26 mouse cellular contexts compared by ENCODE assay signal in the genomic region with DNA sequence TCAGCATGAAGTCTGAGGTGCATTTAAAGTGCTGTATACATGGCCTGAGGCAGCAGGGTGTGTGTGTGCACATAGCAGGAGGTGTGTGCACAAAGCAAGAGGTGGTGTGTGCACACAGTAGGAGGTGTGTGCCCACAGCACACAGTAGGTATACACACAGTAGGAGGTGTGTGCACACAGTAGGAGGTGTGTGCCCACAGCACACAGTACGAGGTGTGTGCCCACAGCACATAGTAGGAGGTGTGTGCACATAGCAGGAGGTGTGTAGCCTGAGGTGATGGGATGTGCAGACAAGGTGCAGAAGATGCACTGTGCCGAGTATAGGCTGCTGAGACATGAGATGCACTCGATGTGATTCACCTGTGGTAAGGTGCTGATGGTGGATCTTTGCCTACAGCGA.
"Had no signal": no experiment of that assay in that cellular context is flagged by ENCODE, and none has a peak within 500 bp of the region (broad histone marks: within the 10 kb centered on the region; RNA-seq: fewer than 3 reads in every experiment).

No protein-coding gene starts in this region.

- H3K27me3 ChIP-seq: heart, embryonic 12.5 days; hindbrain, embryonic 12.5 days; intestine, embryonic 15.5 days; kidney, embryonic 15.5 days; limb, embryonic 13.5 days; limb, embryonic 15.5 days; liver, embryonic 12.5 days had no signal

- ATAC-seq: hindbrain, embryonic 16.5 days; inflammation-experienced regulatory T-cells, adult 6 months; intestine, embryonic 15.5 days; intestine, postnatal 0 days; liver, embryonic 12.5 days had no signal

- DNase-seq: gastrocnemius, adult 2 months; gastrocnemius, postnatal 10 days; gastrocnemius, postnatal 25 days; heart, adult 18-20 months; heart, postnatal 10 days; heart, postnatal 4 days; kidney, adult 18-20 months; kidney, adult 8-10 months; kidney, postnatal 14 days; kidney, postnatal 36 days; left cerebral cortex, postnatal 4 days had no signal

- H3K9ac ChIP-seq: heart, embryonic 12.5 days; hindbrain, embryonic 12.5 days; hindbrain, embryonic 14.5 days; intestine, embryonic 15.5 days; kidney, embryonic 15.5 days; limb, embryonic 13.5 days; limb, embryonic 15.5 days; liver, embryonic 12.5 days had no signal

- H3K36me3 ChIP-seq: heart, embryonic 10.5 days; heart, embryonic 12.5 days; hindbrain, embryonic 10.5 days; hindbrain, embryonic 12.5 days; intestine, embryonic 15.5 days; kidney, embryonic 15.5 days; limb, embryonic 13.5 days; limb, embryonic 15.5 days; liver, embryonic 12.5 days had no signal

- H3K4me2 ChIP-seq: heart, embryonic 12.5 days; hindbrain, embryonic 12.5 days; hindbrain, embryonic 14.5 days; intestine, embryonic 15.5 days; kidney, embryonic 15.5 days; limb, embryonic 13.5 days; limb, embryonic 15.5 days; liver, embryonic 12.5 days had no signal

- H3K27ac ChIP-seq: gastrocnemius, adult 2 months; heart, embryonic 10.5 days; hindbrain, embryonic 10.5 days; hindbrain, embryonic 12.5 days; hindbrain, embryonic 14.5 days; intestine, embryonic 15.5 days; kidney, embryonic 15.5 days; kidney, postnatal 0 days; layer of hippocampus, adult 2 months; limb, embryonic 13.5 days; limb, embryonic 15.5 days; liver, embryonic 12.5 days had no signal

- H3K4me3 ChIP-seq: gastrocnemius, adult 2 months; heart, embryonic 10.5 days; heart, embryonic 12.5 days; hindbrain, embryonic 10.5 days; hindbrain, embryonic 12.5 days; intestine, embryonic 15.5 days; kidney, embryonic 15.5 days; layer of hippocampus, adult 2 months; limb, embryonic 13.5 days; limb, embryonic 15.5 days; liver, embryonic 12.5 days had no signal

- H3K4me1 ChIP-seq: heart, embryonic 10.5 days; hindbrain, embryonic 10.5 days; hindbrain, embryonic 12.5 days; intestine, embryonic 15.5 days; limb, embryonic 15.5 days; liver, embryonic 12.5 days had no signal

- H3K9me3 ChIP-seq: heart, embryonic 10.5 days; intestine, embryonic 15.5 days; limb, embryonic 13.5 days; limb, embryonic 15.5 days had no signal
